Mouse (Mus musculus): ENCODE measurements at regions not wholly inside any gene's neighbourhood (a gene's known extent, or its start where the extent isn't known, plus 50 kb on each side); places are given as distances from the start of the nearest gene placed in this dataset.
A peak's percentile ranks its signal among the peaks of the same experiment; 100 is the strongest.

DNA sequence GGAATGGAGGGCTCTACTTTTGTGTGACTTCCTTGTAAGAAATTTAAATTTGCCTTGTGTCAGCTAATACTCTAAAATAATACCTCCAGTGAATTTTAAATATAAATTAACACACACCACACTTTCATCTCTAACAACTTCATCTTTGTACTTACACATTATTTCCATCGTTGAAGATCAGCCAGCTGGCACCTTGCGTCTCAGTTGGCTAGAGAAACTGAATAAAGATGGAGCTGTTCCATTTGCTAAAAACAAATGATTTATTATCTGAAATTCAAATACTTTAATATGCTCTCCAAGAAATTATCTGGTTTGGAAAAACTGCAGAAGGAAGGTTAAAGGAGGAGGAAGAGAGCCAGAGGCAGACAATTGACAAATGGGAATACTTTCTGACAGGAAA lies 122.0 kb upstream of the Gm11096 start:
- no peak for DNase-seq

GRCm38 (mm10) chr17:81316655-81317054 lies 124.9 kb upstream of the Gm11096 start:
- DNase-seq, result no peak

- no peak for DNase-seq
These were observed 135.7 kb upstream of the Gm11096 start for GRCm38 (mm10) chr17:81305880-81306279.

DNA sequence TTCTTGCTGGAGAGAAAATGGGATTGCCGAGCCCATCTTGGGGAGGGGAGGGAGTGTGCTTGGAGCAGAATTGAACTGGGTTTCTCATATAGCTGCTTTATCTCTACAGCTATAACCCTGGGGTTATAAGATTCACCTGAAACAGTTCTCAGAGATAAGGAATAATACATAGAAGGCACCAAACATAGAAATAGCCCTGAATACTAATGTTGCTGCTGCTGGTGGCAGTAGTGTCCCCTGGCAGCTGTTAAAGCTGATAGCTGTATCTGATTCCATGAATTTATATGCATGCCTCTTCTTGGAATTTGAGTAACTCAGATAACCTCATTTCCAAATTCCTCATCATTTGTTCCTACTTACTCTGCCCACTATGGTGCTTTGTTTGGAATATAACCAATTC lies 137.0 kb upstream of the Gm11096 start:
- no peak for DNase-seq

DNA sequence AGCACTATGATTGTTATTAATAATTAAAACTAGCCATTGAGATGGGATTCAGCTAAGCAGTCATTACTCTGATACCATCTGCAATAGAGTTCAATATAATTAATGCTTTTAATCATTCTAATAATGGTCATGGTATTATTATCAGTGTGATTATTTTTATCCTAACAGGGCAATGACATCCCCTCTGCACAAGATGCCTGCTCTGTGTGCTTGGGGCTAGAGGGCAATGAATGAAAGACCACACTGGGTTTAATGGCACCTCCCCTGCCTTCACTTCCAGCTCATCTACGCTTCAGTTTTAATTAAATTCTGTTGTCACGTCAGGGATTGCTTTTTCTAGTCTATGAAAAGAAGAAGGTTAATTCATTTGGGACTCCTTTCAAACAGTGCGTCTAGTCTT lies 139.1 kb upstream of the Gm11096 start:
- no peak for DNase-seq

GRCm38 (mm10) chr17:81291829-81292228 lies 149.7 kb upstream of the Gm11096 start:
- no peak for DNase-seq

- no peak for DNase-seq
These were observed 159.0 kb upstream of the Gm11096 start for GRCm38 (mm10) chr17:81282543-81282942.

DNA sequence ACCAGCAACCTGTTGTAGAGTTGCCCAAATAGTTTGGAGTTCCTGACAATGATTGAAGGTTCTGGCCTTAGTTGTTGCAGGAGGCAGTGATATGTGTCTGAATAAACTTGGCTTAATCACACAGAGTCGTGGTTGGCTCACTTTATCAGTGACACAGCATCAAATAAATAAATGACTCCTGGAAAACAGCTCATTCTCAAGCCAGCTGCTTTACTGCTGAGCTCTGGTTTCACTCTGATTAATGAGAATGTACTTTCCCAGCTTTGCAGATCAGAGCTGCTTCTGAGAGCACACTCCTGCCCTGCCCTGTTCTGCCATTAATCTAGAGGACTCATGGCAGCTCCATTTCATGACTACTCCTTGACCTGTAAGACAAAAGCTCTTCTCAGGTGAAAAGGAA lies 171.3 kb upstream of the Gm11096 start:
- DNase-seq, result no peak

DNA sequence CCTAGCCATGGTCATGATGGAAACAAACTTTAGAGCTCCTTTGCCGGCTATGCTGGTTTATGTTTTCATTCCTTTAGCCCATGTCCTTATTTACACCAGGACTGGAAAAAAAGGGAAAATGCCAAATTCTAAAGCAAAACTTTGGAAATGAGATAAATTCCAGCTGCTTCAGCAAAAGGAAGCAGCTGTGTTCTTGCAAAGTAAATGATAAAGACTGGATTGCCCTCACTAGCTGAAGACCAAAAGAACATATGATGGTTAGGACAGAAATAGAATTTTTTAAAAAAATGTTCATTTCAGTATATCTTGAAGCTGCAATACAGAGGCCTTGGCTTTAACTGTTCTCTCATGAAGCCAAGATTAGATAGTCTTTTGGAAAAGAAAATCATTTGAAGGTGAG lies 179.6 kb upstream of the Gm11096 start:
- no peak for DNase-seq

- no peak for DNase-seq
These were observed 181.5 kb upstream of the Gm11096 start for GRCm38 (mm10) chr17:81260036-81260435.

- no peak for DNase-seq
These were observed 185.5 kb upstream of the Gm11096 start for GRCm38 (mm10) chr17:81256106-81256505.

- no peak for DNase-seq
These were observed 185.9 kb upstream of the Thumpd2 start for GRCm38 (mm10) chr17:81250748-81251147.

GRCm38 (mm10) chr17:81246156-81246555 lies 181.3 kb upstream of the Thumpd2 start:
- DNase-seq, result no peak

DNA sequence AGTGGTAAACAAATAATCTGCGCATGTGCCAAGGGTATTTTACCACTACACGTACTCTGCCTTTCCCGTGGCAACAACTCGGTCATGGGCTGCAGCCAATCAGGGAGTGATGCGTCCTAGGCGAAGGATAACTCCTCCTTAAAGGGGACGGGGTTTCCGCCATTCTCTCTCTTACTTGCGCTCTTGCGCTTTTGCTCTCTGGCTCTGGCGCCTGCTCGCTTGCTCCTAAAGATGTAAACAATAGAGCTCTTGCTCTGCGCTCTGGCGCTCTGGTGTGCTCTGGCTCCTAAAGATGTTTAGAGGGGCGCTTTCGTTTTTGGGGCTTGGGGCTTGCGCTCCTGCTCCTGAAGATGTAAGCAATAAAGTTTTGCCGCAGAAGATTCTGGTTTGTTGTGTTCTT lies 166.9 kb upstream of the Thumpd2 start:
- DNase-seq, result peak; percentile 2 to 13

- DNase-seq, result no peak
These were observed 160.4 kb upstream of the Thumpd2 start for GRCm38 (mm10) chr17:81225281-81225680.

DNA sequence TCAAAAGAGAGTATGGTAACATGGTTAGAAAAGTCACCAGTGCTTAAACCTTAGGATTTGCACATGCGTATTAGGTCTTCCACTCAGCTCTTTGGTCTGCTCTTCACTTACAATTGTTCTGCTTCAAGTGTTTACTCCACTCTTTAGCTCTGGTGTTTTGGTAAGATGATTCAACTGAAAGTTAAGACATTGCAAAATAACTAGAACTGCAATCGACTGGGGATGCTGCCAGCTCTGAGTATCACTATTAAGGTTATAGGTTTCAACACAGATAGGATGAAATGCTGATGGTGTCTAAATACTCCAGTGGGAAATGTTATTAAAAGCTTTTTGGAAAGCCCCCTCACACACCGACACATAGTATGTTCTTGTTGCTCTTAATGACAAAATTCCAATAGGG lies 156.6 kb upstream of the Thumpd2 start:
- no peak for DNase-seq

DNA sequence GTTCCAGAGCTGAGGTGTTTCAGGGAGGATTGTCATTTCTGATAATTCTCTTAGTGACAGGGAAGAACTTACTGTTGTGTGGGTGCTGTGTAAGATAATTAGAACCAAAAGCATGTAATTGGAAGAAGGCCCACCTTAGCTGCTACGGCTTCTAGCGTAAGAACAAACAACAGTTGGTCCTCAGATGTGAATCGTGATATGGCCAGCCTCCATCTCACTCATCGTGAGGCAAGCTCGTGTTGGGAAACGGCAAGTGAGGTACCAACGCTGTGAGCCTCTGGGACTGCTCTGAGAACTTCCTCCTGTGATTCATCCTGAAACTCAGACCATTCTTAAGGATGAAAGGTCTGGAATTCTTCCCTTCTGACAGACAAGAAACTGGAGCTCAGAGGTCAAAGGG lies 150.0 kb upstream of the Thumpd2 start:
- no peak for DNase-seq

GRCm38 (mm10) chr17:81212043-81212442 lies 147.2 kb upstream of the Thumpd2 start:
- no peak for DNase-seq

- DNase-seq, result no peak
These were observed 145.5 kb upstream of the Thumpd2 start for GRCm38 (mm10) chr17:81210389-81210788.

GRCm38 (mm10) chr17:81209323-81209722 lies 144.4 kb upstream of the Thumpd2 start:
- DNase-seq, result no peak

DNA sequence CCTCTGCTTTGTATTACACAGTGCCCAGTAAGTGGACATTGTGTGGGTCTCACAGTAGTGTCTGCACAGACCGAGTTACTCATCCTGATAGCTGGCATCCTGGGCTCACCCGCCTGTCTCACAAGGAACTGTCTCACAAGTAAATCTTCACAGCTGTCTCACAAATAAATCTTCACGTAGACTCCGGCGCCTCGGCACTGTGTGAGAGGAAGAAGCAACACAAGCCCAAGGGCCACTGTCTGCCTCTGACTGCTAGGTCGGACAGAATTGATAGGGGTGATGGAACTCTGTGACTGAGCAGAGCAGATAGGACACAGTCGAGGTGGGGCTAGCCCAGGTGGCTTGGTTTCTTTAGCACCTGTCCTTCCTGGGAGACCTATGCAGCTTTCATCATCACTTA lies 136.2 kb upstream of the Thumpd2 start:
- no peak for DNase-seq

DNA sequence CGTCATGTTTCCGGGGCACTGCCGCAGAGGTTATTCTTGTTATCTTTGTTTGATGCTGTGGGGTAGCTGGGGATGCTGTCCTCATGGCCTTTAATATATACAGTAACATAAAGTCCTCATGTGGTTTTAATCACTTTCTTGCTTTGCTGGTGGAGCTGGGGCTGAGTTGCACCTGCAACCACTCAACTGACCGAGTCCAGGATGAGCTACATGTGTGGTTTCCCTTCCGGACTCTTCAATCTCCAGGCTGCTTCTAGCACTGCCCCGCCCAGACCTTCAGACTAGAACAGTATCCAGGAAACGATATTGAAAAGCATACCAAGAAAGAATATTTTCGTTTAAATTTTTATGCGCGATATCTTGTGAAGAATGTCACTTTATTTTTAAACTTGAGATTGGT lies 129.1 kb upstream of the Thumpd2 start:
- no peak for DNase-seq

- DNase-seq, result peak in 1 of 2 experiments; percentile 27
These were observed 128.5 kb upstream of the Thumpd2 start for GRCm38 (mm10) chr17:81193230-81193871.

DNA sequence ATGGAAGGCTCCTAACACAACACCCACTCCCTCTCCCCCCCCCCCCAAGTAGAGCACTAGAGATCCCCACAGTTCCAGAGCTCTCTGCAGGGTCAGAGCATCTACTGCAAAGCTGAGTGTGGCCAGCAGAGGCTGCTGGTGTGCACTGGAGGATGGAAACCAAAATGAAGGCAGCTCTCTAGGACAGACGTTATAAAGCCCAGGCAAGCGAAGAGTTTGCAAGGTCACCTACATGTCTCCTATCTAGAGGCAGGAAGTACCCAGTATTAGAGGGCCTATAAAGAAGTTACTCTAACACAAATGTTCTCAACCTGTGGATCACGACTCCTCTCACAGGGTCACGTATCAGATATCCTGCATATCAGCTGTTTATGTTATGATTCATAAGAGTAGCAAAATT lies 125.1 kb upstream of the Thumpd2 start:
- peak in 1 of 2 experiments; percentile 5 for DNase-seq

- no peak for DNase-seq
These were observed 120.8 kb upstream of the Thumpd2 start for GRCm38 (mm10) chr17:81185685-81186084.

All from spleen, adult 18-20 months (tissue).